Mouse (Mus musculus): ENCODE data around the gene Kcnk4.

- TF ChIP-seq CTCF (IDR thresholded peaks at IDR 0.05; ENCODE audit: low read depth): peak; percentile 28; the same call in 1 of the 2 replicates
- TF ChIP-seq EP300 (optimal IDR thresholded peaks at IDR 0.05): no peak
Observed at GRCm38 (mm10) chr19:6907811-6908540, 26.3 kb downstream of the Kcnk4 start.

Data from stomach, postnatal 0 days (tissue).